Mouse (Mus musculus) embryonic facial prominence, embryonic 12.5 days (tissue): ENCODE measurements at regions not wholly inside any gene's neighbourhood (a gene's known extent, or its start where the extent isn't known, plus 50 kb on each side); places are given as distances from the start of the nearest gene placed in this dataset.
A peak's percentile ranks its signal among the peaks of the same experiment; 100 is the strongest.

ENCODE experiments used
- ATAC-seq: fragments of 200-750 bp; cut with Nextera tagmentation; 2 replicates; pipeline ENCODE4 v1.8.0; 2017; ENCODE audit not compliant: insufficient number of reproducible peaks, insufficient read depth, low FRiP score, low TSS enrichment
- H3K27ac ChIP-seq: fragments of 300-500 bp; sonication (generic); 2 replicates; pipeline ENCODE4 v1.5.1; 2016; ENCODE audit warnings: mild to moderate bottlenecking
- H3K27me3 ChIP-seq: fragments of 300-500 bp; sonication (generic); 2 replicates; pipeline ENCODE4 v1.6.1; 2016; ENCODE audit warnings: mild to moderate bottlenecking, moderate library complexity
- H3K36me3 ChIP-seq: fragments of 300-500 bp; sonication (generic); 2 replicates; pipeline ENCODE4 v1.6.1; 2016; ENCODE audit warnings: mild to moderate bottlenecking
- H3K4me1 ChIP-seq: fragments of 300-500 bp; sonication (generic); 2 replicates; pipeline ENCODE4 v1.6.1; 2016
- H3K4me2 ChIP-seq: fragments of 300-500 bp; sonication (generic); replicated peaks from 2 replicates; pipeline ENCODE4 v1.6.1; 2016; ENCODE audit warnings: mild to moderate bottlenecking, moderate library complexity
- H3K4me3 ChIP-seq: fragments of 300-500 bp; sonication (generic); 2 replicates; pipeline ENCODE4 v1.5.1; 2016; ENCODE audit warnings: mild to moderate bottlenecking
- H3K9ac ChIP-seq: fragments of 300-500 bp; sonication (generic); 2 replicates; pipeline ENCODE4 v1.6.1; 2016; ENCODE audit warnings: mild to moderate bottlenecking, moderate library complexity
- H3K9me3 ChIP-seq: fragments of 300-500 bp; sonication (generic); 2 replicates; pipeline ENCODE4 v1.6.1; 2016; ENCODE audit warnings: mild to moderate bottlenecking, moderate library complexity
- WGBS: fragments of 180-500 bp; shearing (Covaris S2); methylation state at CpG from one replicate; pipeline ENCODE4 v1.1.7; 2016; 5-methylcytosine and 5-hydroxymethylcytosine counted together

DNA sequence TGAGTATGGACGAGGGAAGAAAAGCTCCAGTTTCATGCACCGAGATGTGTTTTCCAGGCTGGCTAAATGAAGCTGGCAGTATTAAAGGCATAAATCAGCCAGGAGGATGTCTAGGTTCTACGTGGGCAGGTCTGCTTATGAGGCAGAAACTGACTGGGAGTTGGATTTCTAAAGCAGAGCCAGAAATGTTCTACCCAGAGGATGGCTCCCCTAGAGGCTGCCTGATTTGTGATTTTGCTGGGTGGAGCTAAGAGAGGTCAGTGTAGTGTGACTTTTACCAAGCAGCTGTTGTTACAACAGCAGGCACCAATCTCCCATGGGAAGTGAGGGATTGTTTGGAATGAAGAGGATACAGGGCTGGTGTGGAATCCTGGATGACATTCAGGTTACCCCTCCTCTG lies 686.0 kb downstream of the Gm9195 start:
- Histone ChIP-seq H3K9ac (no peak overlapping the region), H3K9me3 (no peaks in the 10 kb centered on the region), H3K27ac (no peak overlapping the region), H3K4me1 (no peaks in the 10 kb centered on the region), H3K27me3 (no peaks in the 10 kb centered on the region), H3K4me3 (no peak overlapping the region), H3K36me3 (no peaks in the 10 kb centered on the region), H3K4me2 (no peak overlapping the region)
- ATAC-seq = no peak
- 81% methylated on average over 3 of the region's 3 CpGs for whole genome bisulfite sequencing

DNA sequence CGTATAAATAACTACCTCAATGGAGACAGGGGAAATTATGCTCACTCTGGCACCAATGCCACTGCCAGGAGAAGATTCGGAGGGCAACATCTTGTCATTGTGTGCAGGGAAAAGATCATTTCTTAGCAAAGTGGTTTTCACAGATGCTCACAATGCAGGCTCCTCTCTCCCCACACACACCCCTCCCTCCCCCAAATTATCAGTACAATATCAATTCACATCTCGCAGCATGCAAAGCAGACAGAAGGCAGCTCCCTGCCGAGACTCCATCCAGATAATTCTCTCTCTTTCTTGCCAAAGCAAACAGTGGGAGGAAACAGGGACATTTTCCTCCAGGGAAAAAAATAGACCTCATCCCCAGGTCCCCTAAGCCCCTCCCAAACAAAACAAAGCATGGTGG lies 691.8 kb downstream of the Gm9195 start:
- Histone ChIP-seq H3K4me3 (no peak overlapping the region), H3K9ac (no peak overlapping the region), H3K4me1 (no peaks in the 10 kb centered on the region), H3K9me3 (no peaks in the 10 kb centered on the region), H3K36me3 (no peaks in the 10 kb centered on the region), H3K27me3 (no peaks in the 10 kb centered on the region), H3K27ac (no peak overlapping the region), H3K4me2 (no peak overlapping the region)
- WGBS = 72% methylated on average over 4 of the region's 4 CpGs
- ATAC-seq = no peak

DNA sequence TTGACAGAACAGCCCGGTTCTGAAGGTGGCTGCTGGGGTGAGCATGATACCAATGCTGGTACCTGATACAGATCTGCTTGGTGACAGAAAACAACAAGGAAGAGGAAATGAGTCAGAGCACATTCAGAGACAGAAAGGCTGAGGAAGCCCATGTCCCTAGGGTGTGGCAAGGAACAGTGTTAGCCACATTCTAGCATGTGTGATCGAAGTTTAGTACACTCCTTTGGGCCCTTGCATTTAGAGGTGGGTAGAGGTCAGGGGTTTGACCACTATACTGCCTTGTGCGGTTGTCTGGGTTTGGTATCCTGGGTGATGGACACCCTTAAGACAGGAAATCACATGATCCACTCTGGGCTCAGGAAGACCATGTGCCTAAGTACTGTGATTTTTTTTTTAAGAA lies 695.9 kb downstream of the Gm9195 start:
- no peak overlapping the region for H3K4me2 ChIP-seq
- H3K27ac ChIP-seq = no peak overlapping the region
- no peak for ATAC-seq
- no peaks in the 10 kb centered on the region for H3K27me3 ChIP-seq
- no peaks in the 10 kb centered on the region for H3K4me1 ChIP-seq
- 79% methylated on average over 3 of the region's 3 CpGs for WGBS
- no peaks in the 10 kb centered on the region for H3K9me3 ChIP-seq
- H3K9ac ChIP-seq = no peak overlapping the region
- H3K4me3 ChIP-seq = no peak overlapping the region
- H3K36me3 ChIP-seq = no peaks in the 10 kb centered on the region

DNA sequence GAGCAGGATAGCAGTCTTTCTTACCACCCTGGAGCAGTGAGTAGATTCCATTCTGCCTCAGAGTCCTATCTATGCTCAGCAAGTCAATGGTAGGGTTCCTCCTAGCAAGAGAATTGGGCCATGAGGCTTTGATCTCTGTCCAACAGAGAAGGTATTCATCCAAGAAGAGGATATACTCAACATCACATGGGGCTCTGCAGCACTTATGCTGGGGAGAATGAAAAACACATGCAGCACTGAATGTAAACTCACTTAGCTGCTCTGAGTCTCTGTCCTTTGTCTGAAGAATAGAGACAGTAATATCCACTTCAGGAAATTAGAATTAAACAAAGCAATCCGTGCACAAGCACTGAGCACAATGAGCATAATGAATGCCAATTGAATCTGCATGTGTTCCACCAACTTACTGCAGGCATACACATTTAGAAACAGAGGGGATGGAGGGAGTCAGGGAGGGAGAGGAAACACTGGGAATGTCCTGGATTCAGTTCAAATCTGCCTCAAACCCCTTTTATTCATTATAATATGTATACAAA lies 714.6 kb downstream of the Gm9195 start:
- 28% methylated on average over 1 of the region's 1 CpGs for WGBS
- Histone ChIP-seq H3K4me2 (no peak overlapping the region), H3K9ac (no peak overlapping the region), H3K27me3 (no peaks in the 10 kb centered on the region), H3K9me3 (no peaks in the 10 kb centered on the region), H3K36me3 (no peaks in the 10 kb centered on the region), H3K27ac (no peak overlapping the region), H3K4me3 (no peak overlapping the region), H3K4me1 (no peaks in the 10 kb centered on the region)
- 0 out of 2 replicates have a peak, but pooled peaks have one; percentile 10 for ATAC-seq

DNA sequence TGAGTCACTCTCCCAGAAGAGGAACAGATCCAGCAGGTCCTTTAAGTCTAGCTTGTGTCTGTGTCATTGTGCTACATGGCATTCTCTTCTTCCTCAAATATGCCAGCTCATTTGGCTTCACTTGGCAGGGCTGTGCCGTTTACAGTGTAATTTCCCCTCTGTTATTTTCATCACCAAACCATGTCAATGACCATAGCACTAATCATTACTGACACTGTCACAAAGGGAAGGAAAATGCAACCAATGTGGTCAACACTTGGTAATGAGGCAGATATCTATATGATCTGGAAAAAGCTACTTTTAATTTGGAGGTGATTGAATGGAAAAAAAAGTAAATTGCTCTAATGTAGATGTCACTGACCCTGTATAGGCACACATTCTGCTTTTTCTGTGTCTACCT lies 724.8 kb downstream of the Gm9195 start:
- Histone ChIP-seq H3K9me3 (no peaks in the 10 kb centered on the region), H3K4me1 (no peaks in the 10 kb centered on the region), H3K4me2 (no peak overlapping the region), H3K36me3 (no peaks in the 10 kb centered on the region), H3K4me3 (no peak overlapping the region), H3K9ac (no peak overlapping the region), H3K27me3 (no peaks in the 10 kb centered on the region), H3K27ac (no peak overlapping the region)
- no peak for ATAC-seq
- 64% methylated on average over 1 of the region's 1 CpGs for WGBS

DNA sequence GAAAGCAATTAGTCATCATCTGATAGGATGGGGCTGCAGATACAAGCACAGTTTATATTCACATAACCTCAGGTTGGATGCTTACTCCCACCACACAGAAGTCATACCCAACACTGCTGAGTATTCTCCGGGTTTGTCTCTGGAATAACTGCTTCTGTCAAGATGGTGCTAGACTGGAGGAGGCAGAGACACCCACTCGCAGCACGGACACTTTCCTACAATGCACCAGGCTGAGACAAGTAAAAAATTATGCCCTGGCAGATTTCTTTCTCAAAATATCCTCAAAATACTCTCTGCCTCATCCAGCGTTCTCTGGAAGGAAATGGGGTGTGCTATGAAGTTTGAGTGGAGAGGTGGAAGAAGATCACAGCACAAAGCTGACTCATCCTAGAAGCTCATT lies 763.1 kb downstream of the Gm9195 start:
- no peaks in the 10 kb centered on the region for H3K9me3 ChIP-seq
- no peak overlapping the region for H3K4me3 ChIP-seq
- H3K27ac ChIP-seq = no peak overlapping the region
- H3K27me3 ChIP-seq = no peaks in the 10 kb centered on the region
- no peak overlapping the region for H3K9ac ChIP-seq
- no peaks in the 10 kb centered on the region for H3K36me3 ChIP-seq
- 91% methylated on average over 4 of the region's 4 CpGs for WGBS
- H3K4me2 ChIP-seq = no peak overlapping the region
- no peak for ATAC-seq
- H3K4me1 ChIP-seq = no peaks in the 10 kb centered on the region

DNA sequence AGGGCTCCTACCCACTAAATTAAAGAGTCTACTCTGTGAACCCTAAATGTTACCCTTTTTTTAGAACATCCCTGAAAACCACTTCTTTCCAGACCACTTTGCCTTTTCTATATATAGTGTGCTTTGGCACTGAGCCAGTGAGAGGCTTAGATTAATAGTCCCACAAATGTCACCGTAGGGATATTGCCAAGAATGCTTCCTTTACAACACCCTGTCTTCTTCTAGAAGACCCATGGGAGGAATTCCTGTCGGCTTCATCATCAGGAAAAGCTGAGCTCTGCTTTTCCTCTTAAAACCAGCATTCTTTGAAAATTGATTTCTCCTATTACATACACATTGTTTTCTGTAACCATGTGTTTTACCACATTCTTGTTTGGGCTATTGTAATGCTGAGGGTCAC lies 768.1 kb downstream of the Gm9195 start:
- H3K36me3 ChIP-seq = no peaks in the 10 kb centered on the region
- H3K27ac ChIP-seq = no peak overlapping the region
- 54% methylated on average over 2 of the region's 2 CpGs for whole genome bisulfite sequencing
- no peaks in the 10 kb centered on the region for H3K4me1 ChIP-seq
- no peak overlapping the region for H3K4me3 ChIP-seq
- no peak overlapping the region for H3K9ac ChIP-seq
- H3K9me3 ChIP-seq = no peaks in the 10 kb centered on the region
- no peak overlapping the region for H3K4me2 ChIP-seq
- no peak for ATAC-seq
- no peaks in the 10 kb centered on the region for H3K27me3 ChIP-seq

DNA sequence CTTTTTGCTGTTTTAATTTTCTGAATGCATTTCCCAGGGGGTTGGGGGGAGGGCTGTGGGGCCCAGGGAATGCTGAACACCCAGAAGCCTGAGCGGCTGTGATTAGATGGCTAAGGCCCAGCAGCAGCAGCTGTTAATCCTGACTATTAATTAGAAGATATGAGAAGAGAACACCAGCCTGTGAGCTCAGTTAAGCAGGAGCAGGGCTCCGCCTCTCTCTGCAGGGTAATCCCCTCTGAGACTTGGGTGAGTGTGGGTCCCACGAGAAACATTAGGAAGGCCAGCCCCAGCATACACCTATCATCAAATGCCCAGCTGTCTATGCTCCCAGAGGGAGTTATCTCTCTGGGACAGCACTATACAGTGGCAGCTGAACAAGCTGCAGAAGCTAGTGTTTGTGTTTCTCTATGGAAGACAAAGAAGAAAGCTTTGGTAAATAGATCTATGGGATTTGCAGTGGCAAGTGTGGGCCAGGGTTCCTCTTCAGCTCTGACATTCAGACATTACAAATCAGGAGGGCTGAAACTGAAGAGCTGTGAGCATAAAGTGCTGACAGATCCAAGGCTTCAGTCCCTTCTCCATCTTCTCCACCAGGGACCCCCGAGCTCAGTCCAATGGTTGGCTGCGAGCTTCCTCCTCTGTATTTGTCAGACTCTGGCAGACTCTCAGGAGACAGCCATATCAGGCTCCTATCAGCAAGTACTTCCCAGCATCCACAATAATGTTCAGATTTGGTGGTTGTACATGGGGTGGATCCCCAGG lies 781.9 kb downstream of the Gm9195 start:
- no peak overlapping the region for H3K4me2 ChIP-seq
- H3K4me3 ChIP-seq = no peak overlapping the region
- H3K9ac ChIP-seq = no peak overlapping the region
- WGBS = 64% methylated on average over 5 of the region's 5 CpGs
- 0 out of 2 replicates have a peak, but pooled peaks have one; percentile 52 for ATAC-seq
- H3K4me1 ChIP-seq = no peaks in the 10 kb centered on the region
- no peaks in the 10 kb centered on the region for H3K27me3 ChIP-seq
- H3K36me3 ChIP-seq = no peaks in the 10 kb centered on the region
- no peaks in the 10 kb centered on the region for H3K9me3 ChIP-seq
- H3K27ac ChIP-seq = no peak overlapping the region

DNA sequence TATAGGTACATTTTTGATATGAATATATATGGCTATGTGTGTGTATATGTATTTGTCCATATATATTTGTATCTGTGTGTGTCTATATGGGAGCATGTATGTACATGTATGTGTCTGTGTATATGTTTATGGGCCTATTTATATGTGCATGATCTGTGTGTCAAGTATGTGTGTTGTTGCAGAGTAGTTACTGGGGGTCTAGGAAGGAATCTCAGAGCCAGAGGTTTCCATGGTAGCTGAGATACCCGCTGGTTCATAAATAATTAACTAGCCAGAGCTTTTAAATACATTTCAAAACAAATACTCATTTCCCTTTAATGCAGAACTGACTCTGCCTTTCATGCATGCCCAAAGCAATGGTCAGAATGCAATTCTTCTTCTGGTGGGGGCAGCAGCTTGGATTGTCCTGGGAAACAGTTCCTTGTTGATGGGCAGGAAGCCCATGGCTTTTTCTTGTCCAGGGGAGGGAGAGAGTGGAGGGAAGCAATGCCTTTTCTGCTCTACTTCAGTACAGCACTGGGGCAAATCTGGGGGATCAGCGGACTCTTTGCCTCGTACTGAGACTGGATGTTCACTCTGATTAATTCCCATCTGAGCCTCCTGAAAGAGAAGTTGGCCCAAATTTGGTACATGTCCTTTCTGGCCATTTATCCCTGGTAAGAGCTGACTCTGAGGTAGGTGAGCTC lies 798.7 kb downstream of the Gm9195 start:
- no peak for ATAC-seq
- Histone ChIP-seq H3K9ac (no peak overlapping the region), H3K4me3 (no peak overlapping the region), H3K36me3 (no peaks in the 10 kb centered on the region), H3K27ac (no peak overlapping the region), H3K27me3 (no peaks in the 10 kb centered on the region), H3K4me2 (no peak overlapping the region), H3K9me3 (no peaks in the 10 kb centered on the region), H3K4me1 (no peaks in the 10 kb centered on the region)
- WGBS = 77% methylated on average over 3 of the region's 3 CpGs

DNA sequence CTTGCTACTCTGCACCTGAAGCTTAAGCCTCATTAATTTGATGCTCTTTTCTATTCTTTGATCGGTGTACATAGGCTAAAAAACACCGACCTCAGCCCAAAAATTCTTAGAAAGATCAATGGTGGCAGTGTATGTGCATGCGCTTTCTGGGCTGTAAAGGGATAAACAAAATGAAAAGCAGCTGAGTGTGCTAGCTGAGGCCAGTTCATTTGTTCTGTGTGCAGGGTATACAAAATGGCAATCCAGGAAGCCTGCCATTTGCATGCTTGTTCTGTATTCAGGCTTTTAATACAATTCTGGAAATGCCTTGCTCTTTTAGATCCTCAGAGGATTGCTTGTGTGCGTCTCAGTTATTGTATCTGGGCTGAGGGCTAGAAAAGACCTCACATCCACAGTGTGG lies 817.1 kb downstream of the Gm9195 start:
- no peaks in the 10 kb centered on the region for H3K4me1 ChIP-seq
- H3K9me3 ChIP-seq = no peaks in the 10 kb centered on the region
- H3K27ac ChIP-seq = no peak overlapping the region
- H3K4me3 ChIP-seq = no peak overlapping the region
- H3K27me3 ChIP-seq = no peaks in the 10 kb centered on the region
- ATAC-seq = no peak
- 86% methylated on average over 4 of the region's 4 CpGs for WGBS
- no peak overlapping the region for H3K9ac ChIP-seq
- H3K36me3 ChIP-seq = no peaks in the 10 kb centered on the region
- H3K4me2 ChIP-seq = no peak overlapping the region

DNA sequence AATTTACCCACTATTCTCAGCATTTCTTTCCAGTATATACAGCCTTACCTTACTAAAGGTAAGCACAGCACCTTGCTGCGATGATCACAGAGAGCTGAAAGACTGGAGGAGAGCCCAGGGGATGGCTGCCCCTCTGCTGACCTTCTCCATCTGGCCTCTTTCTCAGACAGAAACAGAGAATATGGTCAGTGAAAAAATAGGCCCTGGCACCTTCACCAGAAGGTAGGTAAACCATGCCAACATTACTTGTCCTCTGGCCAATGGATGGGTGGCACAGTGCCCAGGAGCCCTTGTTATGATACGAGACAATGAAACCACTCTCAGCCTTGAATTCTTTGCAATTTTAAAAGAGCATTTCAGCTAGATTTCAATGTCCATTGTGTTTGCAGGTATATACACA lies 817.8 kb downstream of the Gm9195 start:
- H3K36me3 ChIP-seq = no peaks in the 10 kb centered on the region
- H3K9ac ChIP-seq = no peak overlapping the region
- no peak for ATAC-seq
- no peaks in the 10 kb centered on the region for H3K27me3 ChIP-seq
- H3K4me1 ChIP-seq = no peaks in the 10 kb centered on the region
- WGBS = 92% methylated on average over 2 of the region's 2 CpGs
- H3K4me3 ChIP-seq = no peak overlapping the region
- H3K4me2 ChIP-seq = no peak overlapping the region
- no peaks in the 10 kb centered on the region for H3K9me3 ChIP-seq
- H3K27ac ChIP-seq = no peak overlapping the region

DNA sequence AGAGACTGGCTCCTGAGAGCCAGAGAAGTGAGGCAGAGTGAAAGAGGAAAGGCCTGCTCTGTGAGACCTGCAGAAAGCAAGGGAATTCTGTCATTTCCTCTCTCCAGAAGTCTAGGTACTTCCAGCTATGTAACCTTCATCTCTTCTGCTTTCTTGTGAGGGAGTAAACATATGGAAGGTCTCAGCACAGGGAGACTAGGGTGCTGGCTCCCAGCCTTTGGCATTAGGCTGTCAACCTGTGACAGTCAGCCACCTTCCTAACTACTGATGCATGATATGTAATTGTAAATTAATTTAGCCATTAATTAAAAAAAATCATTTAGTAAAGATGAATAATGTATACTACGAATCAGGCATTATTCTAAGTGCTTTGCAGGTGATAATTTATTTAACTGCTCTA lies 819.2 kb downstream of the Gm9195 start:
- no peaks in the 10 kb centered on the region for H3K9me3 ChIP-seq
- 58% methylated on average over 1 of the region's 1 CpGs for WGBS
- H3K27me3 ChIP-seq = no peaks in the 10 kb centered on the region
- ATAC-seq = no peak
- H3K4me1 ChIP-seq = no peaks in the 10 kb centered on the region
- no peak overlapping the region for H3K9ac ChIP-seq
- H3K4me3 ChIP-seq = no peak overlapping the region
- no peaks in the 10 kb centered on the region for H3K36me3 ChIP-seq
- H3K27ac ChIP-seq = no peak overlapping the region
- no peak overlapping the region for H3K4me2 ChIP-seq
